Mouse (Mus musculus) C2C12 (cell line): ENCODE data around the gene Galr3.
A peak's percentile ranks its signal among the peaks of the same experiment; 100 is the strongest.

Experiments
- CTCF ChIP-seq: IDR thresholded peaks from one replicate; pipeline ENCODE4 v1.5.1; 2011; ENCODE audit not compliant: control insufficient read depth, insufficient read depth, insufficient read length
- MYOG ChIP-seq: IDR thresholded peaks from one replicate; pipeline ENCODE4 v1.6.1; 2011; ENCODE audit not compliant: control insufficient read depth, insufficient read length; ENCODE audit errors: extremely low read depth
- USF1 ChIP-seq: IDR thresholded peaks from one replicate; pipeline ENCODE4 v1.6.1; 2011; ENCODE audit warnings: low read depth, mild to moderate bottlenecking, control low read depth, moderate library complexity

DNA sequence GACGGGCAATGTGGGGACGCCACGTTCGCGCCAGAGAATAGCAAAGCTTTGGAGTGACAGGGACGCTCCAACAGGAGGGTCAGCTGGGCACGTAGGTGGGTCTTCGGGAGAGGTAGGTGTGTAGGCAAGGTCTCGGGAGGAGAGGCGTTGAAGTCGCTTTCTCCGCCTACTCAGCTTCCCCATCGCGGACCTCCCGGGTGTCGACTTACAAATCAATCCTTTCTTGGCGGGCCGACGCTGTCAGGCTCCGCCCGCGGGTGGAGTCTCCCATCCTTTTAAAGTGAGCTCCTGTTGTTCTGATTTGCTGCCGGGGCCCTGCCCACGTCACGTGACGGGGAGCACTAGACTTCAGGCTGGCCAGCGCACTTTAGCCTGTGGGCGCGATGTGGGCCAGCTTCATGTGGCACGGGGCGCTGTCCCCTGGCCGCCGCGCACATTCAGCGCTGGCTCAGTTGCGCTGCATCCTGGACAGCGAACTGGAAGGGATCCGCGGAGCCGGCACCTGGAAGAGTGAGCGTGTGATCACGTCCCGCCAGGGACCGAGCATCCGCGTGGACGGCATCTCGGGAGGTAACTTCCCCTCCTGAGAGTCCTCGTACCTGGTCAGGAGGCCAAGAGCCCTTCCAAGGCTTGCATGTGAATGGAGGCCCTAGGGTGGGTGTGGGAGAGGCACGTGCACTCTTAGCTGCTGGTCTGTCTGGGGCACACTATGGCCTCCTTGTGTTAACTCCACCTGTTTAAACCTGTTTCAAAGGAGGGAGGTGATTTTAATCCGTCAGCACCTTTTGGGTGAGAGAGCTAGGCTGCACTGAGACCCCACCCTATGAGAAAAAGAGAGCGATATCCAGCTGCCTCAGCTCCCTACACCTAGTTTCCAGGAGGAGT, 10.9 kb upstream of the Galr3 start:
- TF ChIP-seq CTCF (no peak), MYOG (no peak), USF1 (peak; percentile 99)
